21 mouse cellular contexts compared by ENCODE assay signal in the genomic region with DNA sequence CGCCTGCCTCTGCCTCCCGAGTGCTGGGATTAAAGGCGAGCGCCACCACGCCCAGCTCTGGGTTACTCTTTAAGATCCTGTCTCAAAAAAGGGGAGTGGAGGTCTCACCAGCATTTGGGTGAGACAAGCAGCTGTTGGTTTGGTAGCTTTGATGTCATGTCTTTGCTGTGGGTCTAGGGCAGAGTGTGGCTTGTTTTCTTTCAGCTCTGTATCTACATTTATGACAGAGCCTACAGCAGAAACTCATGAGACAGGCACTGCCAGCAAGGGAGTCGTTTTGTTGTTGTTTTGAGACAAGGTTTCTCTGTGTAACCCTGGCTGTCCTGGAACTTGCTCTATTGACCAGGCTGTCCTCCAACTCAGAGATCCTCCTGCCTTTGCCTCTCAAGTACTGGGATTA. TPM values are rescaled to one million over a fixed set of nuclear protein-coding genes. Genes with fewer than 3 reads are reported as not detected.
"Had no signal": no experiment of that assay in that cellular context is flagged by ENCODE, and none has a peak within 500 bp of the region (broad histone marks: within the 10 kb centered on the region; RNA-seq: fewer than 3 reads in every experiment).

No protein-coding gene starts in this region.

- H3K27me3 ChIP-seq: limb, embryonic 12.5 days; lung, embryonic 15.5 days; midbrain, embryonic 13.5 days; neural tube, embryonic 15.5 days had no signal

- H3K4me2 ChIP-seq: limb, embryonic 12.5 days; lung, embryonic 15.5 days; neural tube, embryonic 15.5 days had no signal

- H3K4me3 ChIP-seq: left cerebral cortex, adult 2 months; limb, embryonic 12.5 days; lung, embryonic 15.5 days; neural tube, embryonic 15.5 days had no signal

- DNase-seq: kidney, adult 8-10 months; kidney, postnatal 25 days; lung, postnatal 14 days; right cerebral cortex, adult 18-20 months; right cerebral cortex, postnatal 25 days had no signal

- H3K9me3 ChIP-seq: limb, embryonic 12.5 days; lung, embryonic 15.5 days; midbrain, embryonic 13.5 days; neural tube, embryonic 15.5 days had no signal

- ATAC-seq: inflammation-experienced regulatory T-cells, adult 6 months; intestine, postnatal 0 days; midbrain, embryonic 13.5 days had no signal

- H3K27ac ChIP-seq: left cerebral cortex, adult 2 months; limb, embryonic 12.5 days; liver, embryonic 14.5 days; lung, embryonic 15.5 days; midbrain, embryonic 13.5 days; neural tube, embryonic 15.5 days; stomach, postnatal 0 days had no signal

- H3K9ac ChIP-seq: limb, embryonic 12.5 days; liver, embryonic 14.5 days; lung, embryonic 15.5 days; midbrain, embryonic 13.5 days; neural tube, embryonic 15.5 days had no signal

RNA-seq across cellular contexts. Expression of gene Gm10563, which starts 41.4 kb away (rescaled TPM):
- total RNA-seq: layer of hippocampus, postnatal 25 days; left cerebral cortex, adult 2 months; left cerebral cortex, postnatal 25 days; midbrain, postnatal 0 days had no signal
- polyA plus RNA-seq: intestine, postnatal 0 days; kidney, embryonic 16.5 days; limb, embryonic 12.5 days; liver, embryonic 14.5 days; lung, embryonic 15.5 days; midbrain, embryonic 13.5 days; midbrain, postnatal 0 days; neural tube, embryonic 11.5 days; neural tube, embryonic 15.5 days; small intestine, adult 2 months; stomach, postnatal 0 days; urinary bladder, adult 2 months had no signal

RNA-seq across cellular contexts. Expression of gene Mmp23, which starts 49.4 kb away (rescaled TPM):
- polyA plus RNA-seq: inflammation-experienced regulatory T-cells, adult 6 months had no signal
